Mouse (Mus musculus): ENCODE data around the gene Gnb1l. TPM values are rescaled to one million over a fixed set of nuclear protein-coding genes. Genes with fewer than 3 reads are reported as not detected.
A peak's percentile ranks its signal among the peaks of the same experiment; 100 is the strongest.

Gnb1l gene
- polyA plus RNA-seq, 1 experiment from 2014 or later: 13.3 TPM

- H3K4me1 ChIP-seq (ENCODE audit: control insufficient read depth, insufficient read depth, low read length): peaks cover 15% of the 10 kb centered on the region
Observed at GRCm38 (mm10) chr16:18589080-18589621, 90.6 kb downstream of the Gnb1l start.

GRCm38 (mm10) chr16:18589804-18590790, 91.6 kb downstream of the Gnb1l start, which contains the start of gene Tbx1:
Gene Tbx1 (minus strand): TSS chr16:18590671.
- DNase-seq (ENCODE audit: low spot score): peak; percentile 57
- 1% methylated on average over 48 of the region's 48 CpGs for WGBS
- no peaks in the 10 kb centered on the region for H3K9me3 ChIP-seq (ENCODE audit: control insufficient read depth, low read length)

More at GRCm38 (mm10) chr16:18589080-18589621, 90.6 kb downstream of the Gnb1l start:
- no peaks in the 10 kb centered on the region for H3K36me3 ChIP-seq (ENCODE audit: control insufficient read depth, insufficient read depth, low read length)
- H3K4me2 ChIP-seq (ENCODE audit: low read depth): no peak overlapping the region
- no peak overlapping the region for H3K9ac ChIP-seq (ENCODE audit: low read length)
- 8% methylated on average over 9 of the region's 9 CpGs for WGBS
- H3K27me3 ChIP-seq (ENCODE audit: control insufficient read depth, insufficient read depth, low read length): peaks cover 94% of the 10 kb centered on the region
- no peak overlapping the region for H3K27ac ChIP-seq (ENCODE audit: low read depth, low read length)
- no peak for DNase-seq (ENCODE audit: low spot score)
- no peaks in the 10 kb centered on the region for H3K9me3 ChIP-seq (ENCODE audit: control insufficient read depth, low read length)
- H3K4me3 ChIP-seq (ENCODE audit: low read depth, low read length): no peak overlapping the region; the same call in 1 of the 2 replicates
- ATAC-seq (ENCODE audit: insufficient read depth, low FRiP score, low TSS enrichment): no peak

GRCm38 (mm10) chr16:18591047-18592018, 92.8 kb downstream of the Gnb1l start:
- Histone ChIP-seq H3K27ac (ENCODE audit: low read depth, low read length) (no peak overlapping the region), H3K4me2 (ENCODE audit: low read depth) (peak overlapping the region; percentile 28), H3K9me3 (ENCODE audit: control insufficient read depth, low read length) (no peaks in the 10 kb centered on the region), H3K36me3 (ENCODE audit: control insufficient read depth, insufficient read depth, low read length) (no peaks in the 10 kb centered on the region), H3K4me1 (ENCODE audit: control insufficient read depth, insufficient read depth, low read length) (peaks cover 12% of the 10 kb centered on the region), H3K4me3 (ENCODE audit: low read depth, low read length) (0 out of 2 replicates have a peak overlapping the region, but pooled peaks have one; percentile 8), H3K9ac (ENCODE audit: low read length) (no peak overlapping the region), H3K27me3 (ENCODE audit: control insufficient read depth, insufficient read depth, low read length) (peaks cover 76% of the 10 kb centered on the region)
- DNase-seq (ENCODE audit: low spot score) (peak; percentile 63), ATAC-seq (ENCODE audit: insufficient read depth, low FRiP score, low TSS enrichment) (no peak)
- 2% methylated on average over 53 of the region's 59 CpGs for WGBS

More at GRCm38 (mm10) chr16:18589804-18590790, 91.6 kb downstream of the Gnb1l start, which contains the start of gene Tbx1:
- Histone ChIP-seq H3K4me2 (ENCODE audit: low read depth) (peak within 1 kb of the TSS; percentile 28), H3K27me3 (ENCODE audit: control insufficient read depth, insufficient read depth, low read length) (peaks cover 88% of the 10 kb centered on the region), H3K36me3 (ENCODE audit: control insufficient read depth, insufficient read depth, low read length) (no peaks in the 10 kb centered on the region), H3K4me1 (ENCODE audit: control insufficient read depth, insufficient read depth, low read length) (peaks cover 15% of the 10 kb centered on the region), H3K9ac (ENCODE audit: low read length) (no peak within 1 kb of the TSS), H3K4me3 (ENCODE audit: low read depth, low read length) (peak within 1 kb of the TSS; percentile 16; the same call in 1 of the 2 replicates), H3K27ac (ENCODE audit: low read depth, low read length) (no peak within 1 kb of the TSS)
- ATAC-seq (ENCODE audit: insufficient read depth, low FRiP score, low TSS enrichment): no peak

GRCm38 (mm10) chr16:18593930-18594329, 95.4 kb downstream of the Gnb1l start:
- no peak for ATAC-seq (ENCODE audit: insufficient read depth, low FRiP score, low TSS enrichment)
- peaks cover 51% of the 10 kb centered on the region for H3K27me3 ChIP-seq (ENCODE audit: control insufficient read depth, insufficient read depth, low read length)
- 68% methylated on average over 2 of the region's 2 CpGs for WGBS

GRCm38 (mm10) chr16:18596255-18596654, 97.7 kb downstream of the Gnb1l start:
- Histone ChIP-seq H3K9ac (ENCODE audit: low read length) (no peak overlapping the region), H3K4me1 (ENCODE audit: control insufficient read depth, insufficient read depth, low read length) (0 out of 2 replicates have a peak, but pooled peaks cover 5% of the 10 kb centered on the region), H3K27ac (ENCODE audit: low read depth, low read length) (no peak overlapping the region), H3K27me3 (ENCODE audit: control insufficient read depth, insufficient read depth, low read length) (peaks cover 27% of the 10 kb centered on the region), H3K9me3 (ENCODE audit: control insufficient read depth, low read length) (no peaks in the 10 kb centered on the region), H3K36me3 (ENCODE audit: control insufficient read depth, insufficient read depth, low read length) (no peaks in the 10 kb centered on the region), H3K4me2 (ENCODE audit: low read depth) (no peak overlapping the region), H3K4me3 (ENCODE audit: low read depth, low read length) (no peak overlapping the region)
- ATAC-seq (ENCODE audit: insufficient read depth, low FRiP score, low TSS enrichment) (no peak), DNase-seq (ENCODE audit: low spot score) (no peak)
- whole genome bisulfite sequencing: 63% methylated on average over 5 of the region's 5 CpGs

More at GRCm38 (mm10) chr16:18593930-18594329, 95.4 kb downstream of the Gnb1l start:
- Histone ChIP-seq H3K4me2 (ENCODE audit: low read depth) (no peak overlapping the region), H3K36me3 (ENCODE audit: control insufficient read depth, insufficient read depth, low read length) (no peaks in the 10 kb centered on the region), H3K27ac (ENCODE audit: low read depth, low read length) (no peak overlapping the region), H3K4me3 (ENCODE audit: low read depth, low read length) (no peak overlapping the region), H3K4me1 (ENCODE audit: control insufficient read depth, insufficient read depth, low read length) (0 out of 2 replicates have a peak, but pooled peaks cover 5% of the 10 kb centered on the region), H3K9ac (ENCODE audit: low read length) (no peak overlapping the region), H3K9me3 (ENCODE audit: control insufficient read depth, low read length) (no peaks in the 10 kb centered on the region)
- no peak for DNase-seq (ENCODE audit: low spot score)

- peaks cover 13% of the 10 kb centered on the region for H3K27me3 ChIP-seq (ENCODE audit: control insufficient read depth, insufficient read depth, low read length)
- ATAC-seq (ENCODE audit: insufficient read depth, low FRiP score, low TSS enrichment) (no peak), DNase-seq (ENCODE audit: low spot score) (no peak)
- no peak overlapping the region for H3K27ac ChIP-seq (ENCODE audit: low read depth, low read length)
- H3K4me1 ChIP-seq (ENCODE audit: control insufficient read depth, insufficient read depth, low read length): no peaks in the 10 kb centered on the region
- no peak overlapping the region for H3K4me2 ChIP-seq (ENCODE audit: low read depth)
- H3K4me3 ChIP-seq (ENCODE audit: low read depth, low read length): no peak overlapping the region
- H3K9ac ChIP-seq (ENCODE audit: low read length): no peak overlapping the region
- 78% methylated on average over 3 of the region's 3 CpGs for WGBS
- no peaks in the 10 kb centered on the region for H3K9me3 ChIP-seq (ENCODE audit: control insufficient read depth, low read length)
- no peaks in the 10 kb centered on the region for H3K36me3 ChIP-seq (ENCODE audit: control insufficient read depth, insufficient read depth, low read length)
Observed at GRCm38 (mm10) chr16:18598006-18598405, 99.5 kb downstream of the Gnb1l start.

GRCm38 (mm10) chr16:18601447-18601846, 102.9 kb downstream of the Gnb1l start:
- Histone ChIP-seq H3K27me3 (ENCODE audit: control insufficient read depth, insufficient read depth, low read length) (no peaks in the 10 kb centered on the region), H3K4me1 (ENCODE audit: control insufficient read depth, insufficient read depth, low read length) (no peaks in the 10 kb centered on the region), H3K9ac (ENCODE audit: low read length) (no peak overlapping the region), H3K9me3 (ENCODE audit: control insufficient read depth, low read length) (no peaks in the 10 kb centered on the region), H3K4me3 (ENCODE audit: low read depth, low read length) (no peak overlapping the region), H3K36me3 (ENCODE audit: control insufficient read depth, insufficient read depth, low read length) (no peaks in the 10 kb centered on the region), H3K27ac (ENCODE audit: low read depth, low read length) (no peak overlapping the region), H3K4me2 (ENCODE audit: low read depth) (no peak overlapping the region)
- ATAC-seq (ENCODE audit: insufficient read depth, low FRiP score, low TSS enrichment): no peak
- no peak for DNase-seq (ENCODE audit: low spot score)
- 53% methylated on average over 7 of the region's 7 CpGs for WGBS

- Histone ChIP-seq H3K9me3 (ENCODE audit: control insufficient read depth, low read length) (no peaks in the 10 kb centered on the region), H3K27ac (ENCODE audit: low read depth, low read length) (no peak overlapping the region), H3K27me3 (ENCODE audit: control insufficient read depth, insufficient read depth, low read length) (peaks cover 9% of the 10 kb centered on the region; the same call in 1 of the 2 replicates), H3K4me1 (ENCODE audit: control insufficient read depth, insufficient read depth, low read length) (peaks cover 5% of the 10 kb centered on the region), H3K4me2 (ENCODE audit: low read depth) (no peak overlapping the region), H3K4me3 (ENCODE audit: low read depth, low read length) (no peak overlapping the region), H3K36me3 (ENCODE audit: control insufficient read depth, insufficient read depth, low read length) (no peaks in the 10 kb centered on the region), H3K9ac (ENCODE audit: low read length) (no peak overlapping the region)
- no peak for ATAC-seq (ENCODE audit: insufficient read depth, low FRiP score, low TSS enrichment)
- WGBS: 73% methylated on average over 8 of the region's 8 CpGs
- no peak for DNase-seq (ENCODE audit: low spot score)
Observed at GRCm38 (mm10) chr16:18604267-18604701, 105.8 kb downstream of the Gnb1l start.

All from neural tube, embryonic 11.5 days (tissue).